Mouse (Mus musculus) embryonic facial prominence, embryonic 12.5 days (tissue): ENCODE measurements around the gene Gm14744. TPM values are rescaled to one million over a fixed set of nuclear protein-coding genes. Genes with fewer than 3 reads are reported as not detected.
"Not testable (repeated sequence)": the region's sequence is repeated elsewhere in the genome, so short reads cannot be mapped to it uniquely, and the experiment has no call there.

Experiments used
- ATAC-seq: fragments of 200-750 bp; cut with Nextera tagmentation; 2 replicates; pipeline ENCODE4 v1.8.0; 2017; ENCODE audit not compliant: insufficient number of reproducible peaks, insufficient read depth, low FRiP score, low TSS enrichment
- H3K27ac ChIP-seq: fragments of 300-500 bp; sonication (generic); 2 replicates; pipeline ENCODE4 v1.5.1; 2016; ENCODE audit warnings: mild to moderate bottlenecking
- H3K27me3 ChIP-seq: fragments of 300-500 bp; sonication (generic); 2 replicates; pipeline ENCODE4 v1.6.1; 2016; ENCODE audit warnings: mild to moderate bottlenecking, moderate library complexity
- H3K36me3 ChIP-seq: fragments of 300-500 bp; sonication (generic); 2 replicates; pipeline ENCODE4 v1.6.1; 2016; ENCODE audit warnings: mild to moderate bottlenecking
- H3K4me1 ChIP-seq: fragments of 300-500 bp; sonication (generic); 2 replicates; pipeline ENCODE4 v1.6.1; 2016
- H3K4me2 ChIP-seq: fragments of 300-500 bp; sonication (generic); replicated peaks from 2 replicates; pipeline ENCODE4 v1.6.1; 2016; ENCODE audit warnings: mild to moderate bottlenecking, moderate library complexity
- H3K4me3 ChIP-seq: fragments of 300-500 bp; sonication (generic); 2 replicates; pipeline ENCODE4 v1.5.1; 2016; ENCODE audit warnings: mild to moderate bottlenecking
- H3K9ac ChIP-seq: fragments of 300-500 bp; sonication (generic); 2 replicates; pipeline ENCODE4 v1.6.1; 2016; ENCODE audit warnings: mild to moderate bottlenecking, moderate library complexity
- H3K9me3 ChIP-seq: fragments of 300-500 bp; sonication (generic); 2 replicates; pipeline ENCODE4 v1.6.1; 2016; ENCODE audit warnings: mild to moderate bottlenecking, moderate library complexity
- WGBS: fragments of 180-500 bp; shearing (Covaris S2); methylation state at CpG from one replicate; pipeline ENCODE4 v1.1.7; 2016; 5-methylcytosine and 5-hydroxymethylcytosine counted together
- polyA plus RNA-seq: library from polyadenylated mRNA; unstranded; fragments of >200 nt; fragmentation: Nextera tagmentation; extraction: Ambion mirVana; gene quantifications from 2 replicates; pipeline ENCODE4 v1.2.1, GENCODE M21; 2016

The Gm14744 gene
- not detected in 2 replicates for polyA plus RNA-seq

GRCm38 (mm10) chrX:77864458-77864857 lies at the start of gene Gm14744:
Gm14744 (plus strand) TSS chrX:77864758.
- H3K4me3 ChIP-seq, H3K27ac ChIP-seq, ATAC-seq, H3K4me2 ChIP-seq, H3K27me3 ChIP-seq, H3K4me1 ChIP-seq, H3K9me3 ChIP-seq, H3K36me3 ChIP-seq, H3K9ac ChIP-seq: not testable (repeated sequence)
- WGBS = 89% methylated on average over 2 of the region's 2 CpGs

GRCm38 (mm10) chrX:77853523-77853922 lies 11.0 kb upstream of the Gm14744 start, which contains the start of gene Pbsn:
Pbsn (minus strand) TSS chrX:77853623.
- Histone ChIP-seq H3K27me3 (no peaks in the 10 kb centered on the region), H3K4me1 (no peaks in the 10 kb centered on the region), H3K9me3 (no peaks in the 10 kb centered on the region), H3K9ac (no peak within 1 kb of the TSS), H3K4me2 (no peak within 1 kb of the TSS), H3K4me3 (no peak within 1 kb of the TSS), H3K36me3 (no peaks in the 10 kb centered on the region), H3K27ac (no peak within 1 kb of the TSS)
- 93% methylated on average over 1 of the region's 1 CpGs for WGBS
- no peak for ATAC-seq

GRCm38 (mm10) chrX:77880033-77880432 lies 15.5 kb downstream of the Gm14744 start:
- not testable (repeated sequence) for ATAC-seq, H3K27ac ChIP-seq, H3K27me3 ChIP-seq, H3K4me2 ChIP-seq, H3K4me1 ChIP-seq, H3K36me3 ChIP-seq, H3K9ac ChIP-seq, H3K4me3 ChIP-seq, H3K9me3 ChIP-seq
- 52% methylated on average over 2 of the region's 4 CpGs for WGBS

Other genes with a start within 250 kb of the Gm14744 start
- gene Prkx, start 68.5 kb upstream of the Gm14744 start, polyA plus RNA-seq = 17.8 and 19.5 TPM in 2 replicates
- not detected in 2 replicates for gene Pbsn, start 11.1 kb upstream of the Gm14744 start, polyA plus RNA-seq
- not detected in 2 replicates for gene 5430402E10Rik, start 60.3 kb downstream of the Gm14744 start, polyA plus RNA-seq
- gene Obp1a, start 226.6 kb downstream of the Gm14744 start, polyA plus RNA-seq = not detected in 2 replicates